Mouse (Mus musculus): ENCODE data around the gene Metrn. TPM values are rescaled to one million over a fixed set of nuclear protein-coding genes. Genes with fewer than 3 reads are reported as not detected.
"Not testable (repeated sequence)": the region's sequence is repeated elsewhere in the genome, so short reads cannot be mapped to it uniquely, and the experiment has no call there.

The Metrn gene
- total RNA-seq, 2 experiments from 2014 or later = 40.4 to 41.0 TPM

DNA sequence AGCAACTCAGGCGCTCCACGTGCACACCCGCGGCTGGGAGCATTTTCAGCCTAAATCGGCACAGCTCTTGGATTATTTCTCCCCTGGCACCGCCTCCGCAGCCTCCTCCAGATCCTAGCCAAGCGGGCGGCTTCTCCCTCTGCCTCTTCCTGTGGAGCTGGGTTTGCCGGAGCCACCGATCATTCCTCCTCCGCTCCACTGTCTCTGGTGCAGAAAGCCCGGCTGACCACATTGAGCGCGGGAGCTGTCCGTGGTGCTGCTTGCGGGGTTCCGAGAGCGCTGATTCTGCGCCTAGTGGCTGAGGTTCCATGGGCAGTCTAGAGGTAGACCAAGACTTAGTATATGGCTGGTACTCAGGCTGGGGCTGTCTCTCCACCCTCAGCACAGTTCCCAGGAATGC, 16.5 kb upstream of the Metrn start:
- peak; percentile 54 for TF ChIP-seq CTCF (IDR thresholded peaks at IDR 0.05)
- intact Hi-C loops (cut with DNase I) = no loop called here
- Histone ChIP-seq H3K4me3 (no peak overlapping the region), H3K27ac (no peak overlapping the region)
- peak; percentile 84 for DNase-seq

DNA sequence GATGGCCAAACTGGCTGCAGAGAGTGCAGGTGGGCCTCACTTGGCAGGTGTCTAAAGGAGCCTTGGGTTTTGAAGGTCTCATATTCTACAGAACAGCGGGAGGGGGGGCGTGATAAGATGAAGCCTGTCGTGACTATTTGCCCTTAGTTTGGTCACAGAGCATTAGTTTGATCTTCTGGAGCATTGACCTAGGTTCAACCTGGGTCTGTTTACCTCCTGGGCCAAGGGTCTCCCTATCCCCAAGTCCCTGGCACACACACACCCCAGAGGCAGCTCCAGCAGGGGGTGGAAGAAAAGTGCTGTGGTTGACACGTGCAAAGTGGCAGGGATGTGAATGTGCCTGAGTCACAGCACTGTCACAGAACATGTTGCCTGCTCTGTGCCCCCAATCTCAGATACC, 14.0 kb upstream of the Metrn start:
- H3K4me3 ChIP-seq = no peak overlapping the region
- no peak for DNase-seq
- TF ChIP-seq CTCF (IDR thresholded peaks at IDR 0.05) = no peak

DNA sequence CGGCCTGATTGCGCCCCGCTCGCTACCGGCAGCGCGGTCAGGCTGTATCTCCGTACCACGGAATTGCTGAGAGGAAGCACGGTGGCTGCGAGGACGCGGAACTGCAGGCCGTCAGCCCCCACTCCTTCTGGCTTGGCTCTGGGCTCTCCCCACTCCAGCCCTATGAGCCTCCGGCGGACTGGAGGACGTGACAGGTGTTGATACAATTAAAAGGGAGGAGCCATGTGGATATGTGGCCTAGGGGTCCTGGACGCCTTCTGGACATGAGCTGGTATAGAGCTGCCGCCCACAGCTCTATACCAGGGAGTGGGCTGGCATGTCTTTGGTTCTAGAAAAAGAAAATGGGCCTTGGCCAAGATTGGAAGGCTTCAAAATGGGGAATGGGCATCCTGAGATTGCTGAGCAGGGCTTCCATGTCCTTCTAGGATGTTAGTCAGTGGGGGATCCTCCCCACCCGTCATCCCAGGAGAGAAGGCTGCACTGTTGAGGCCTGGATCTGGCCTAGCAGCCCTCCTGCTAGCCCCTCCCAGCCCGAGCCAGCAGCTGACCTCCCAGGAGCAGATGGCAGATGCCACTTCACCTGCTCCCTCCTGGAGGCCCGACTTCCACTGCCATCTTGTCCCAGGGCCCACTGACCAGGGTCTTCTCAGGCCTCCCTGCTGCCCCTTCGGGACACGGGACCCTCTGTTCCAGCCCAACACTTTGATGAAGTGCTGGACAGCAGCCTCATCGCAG, 12.8 kb upstream of the Metrn start:
- Histone ChIP-seq H3K27ac (peak overlapping the region; percentile 24; the same call in 1 of the 2 replicates), H3K4me3 (peak overlapping the region; percentile 82)
- no peak for TF ChIP-seq CTCF (IDR thresholded peaks at IDR 0.05)
- DNase-seq = no peak
- intact Hi-C loops (cut with DNase I) = no loop called here

More for the DNA sequence above, 14.0 kb upstream of the Metrn start:
- H3K27ac ChIP-seq = no peak overlapping the region
- intact Hi-C loops (cut with DNase I) = no loop called here

DNA sequence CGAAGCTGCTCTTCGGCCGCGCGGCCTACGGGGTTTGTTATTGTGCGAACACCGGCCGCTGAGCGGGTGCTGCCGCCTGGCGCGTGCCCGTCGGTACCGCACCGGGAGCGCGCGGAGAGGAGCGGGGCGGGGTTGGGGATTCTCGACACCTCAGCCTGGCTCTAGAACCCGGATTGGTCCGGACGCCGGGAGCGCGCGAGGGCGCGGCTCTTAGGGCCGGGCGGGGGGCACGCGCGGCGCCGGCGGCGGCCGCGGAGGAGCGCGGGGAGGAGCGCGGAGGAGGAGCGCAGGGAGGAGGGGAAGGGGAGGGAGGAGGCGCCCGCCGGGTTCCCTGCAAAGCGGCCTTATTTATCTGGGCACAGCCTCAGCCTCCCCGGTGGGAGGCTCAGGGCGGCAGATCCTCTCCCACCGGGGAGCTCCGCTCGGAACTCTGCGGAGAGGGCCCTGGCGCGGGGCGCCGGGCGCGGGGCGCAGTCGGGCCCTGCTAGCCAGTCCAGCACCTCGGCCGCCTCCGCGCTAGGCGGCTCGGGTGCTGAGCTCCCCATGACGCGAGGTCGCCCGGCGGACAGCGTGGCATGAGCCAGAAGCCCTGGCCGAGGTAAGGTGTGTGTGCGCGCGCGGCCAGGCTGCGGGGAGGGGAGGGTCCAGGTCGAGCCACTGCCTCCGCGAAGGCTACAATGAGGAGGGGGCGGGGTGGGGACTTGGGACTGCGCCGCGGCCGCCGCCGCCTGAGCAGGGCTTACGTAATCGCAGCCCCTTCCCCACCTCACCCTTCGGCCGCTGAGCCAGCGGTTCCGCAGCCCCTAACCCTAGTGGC, 12.1 kb upstream of the Metrn start, which contains the start of gene Fbxl16:
Fbxl16 (plus strand) TSS at position 297 of the 817 bp plus-strand sequence.
- intact Hi-C loops (cut with DNase I) = no loop called here
- DNase-seq = peak; percentile 83
- peak within 1 kb of the TSS; percentile 24; the same call in 1 of the 2 replicates for H3K27ac ChIP-seq
- TF ChIP-seq CTCF (IDR thresholded peaks at IDR 0.05) = peak; percentile 51
- H3K4me3 ChIP-seq = peak within 1 kb of the TSS; percentile 82

DNA sequence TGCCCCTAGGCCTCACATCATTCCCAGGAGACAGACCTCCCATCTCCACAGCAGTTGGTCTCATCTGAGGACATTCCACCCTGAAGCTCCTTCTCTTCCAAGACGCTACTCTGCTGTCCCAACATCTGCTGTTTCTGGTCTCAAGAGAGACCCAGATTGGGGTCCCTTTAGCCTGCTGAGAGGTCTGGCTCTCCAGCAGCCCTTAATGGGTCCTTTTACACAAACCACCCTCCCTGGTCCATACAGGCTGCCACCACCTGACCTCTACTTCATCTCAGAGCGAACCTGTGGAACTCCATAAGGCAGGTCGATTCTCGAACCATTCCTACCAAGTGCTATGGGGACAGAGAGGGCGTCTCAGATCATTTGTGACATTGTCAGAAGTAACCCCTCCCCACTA, 11.1 kb upstream of the Metrn start:
- Histone ChIP-seq H3K4me3 (peak overlapping the region; percentile 82; the same call in 1 of the 2 replicates), H3K27ac (no peak overlapping the region)
- intact Hi-C loops (cut with DNase I) = no loop called here
- no peak for TF ChIP-seq CTCF (IDR thresholded peaks at IDR 0.05)
- DNase-seq = no peak

DNA sequence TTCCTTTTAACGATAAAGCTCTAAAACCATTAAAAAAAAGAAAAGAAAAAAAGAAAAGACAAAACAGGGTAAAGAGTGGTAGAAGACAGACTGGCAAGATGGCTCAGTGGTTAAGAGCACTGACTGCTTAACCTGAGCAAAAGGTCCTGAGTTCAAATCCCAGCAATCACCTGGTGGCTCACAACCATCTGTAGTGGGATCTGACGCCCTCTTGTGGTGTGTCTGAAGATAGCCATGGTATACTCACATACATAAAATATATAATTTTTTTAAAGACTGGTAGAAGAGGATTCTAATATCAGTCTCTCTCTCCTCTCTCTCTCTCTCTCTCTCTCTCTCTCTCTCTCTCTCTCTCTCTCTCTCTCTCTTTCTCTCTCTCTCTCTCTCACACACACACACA, 10.5 kb upstream of the Metrn start:
- H3K4me3 ChIP-seq; intact Hi-C loops (cut with DNase I); DNase-seq: not testable (repeated sequence)

DNA sequence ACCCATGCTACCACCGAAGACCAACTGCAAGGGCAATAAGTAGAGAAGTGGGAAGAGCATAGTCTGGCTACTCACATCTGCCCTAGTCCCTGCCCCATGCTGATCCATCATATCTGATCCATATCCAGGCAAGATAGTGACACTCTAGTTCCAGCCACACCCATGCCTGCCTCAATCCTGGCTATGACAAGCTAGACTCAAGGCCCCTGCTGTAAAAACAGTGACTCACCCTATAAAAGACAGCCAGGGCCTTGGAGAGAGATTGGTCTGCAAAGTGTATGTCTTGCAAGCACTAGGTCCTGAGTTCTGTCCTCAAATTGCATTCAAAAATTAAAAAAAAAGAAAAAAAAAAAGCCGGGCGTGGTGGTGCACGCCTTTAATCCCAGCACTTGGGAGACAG, 9.6 kb upstream of the Metrn start:
- TF ChIP-seq CTCF (IDR thresholded peaks at IDR 0.05) = no peak
- intact Hi-C loops (cut with DNase I) = no loop called here
- no peak overlapping the region for H3K27ac ChIP-seq
- no peak for DNase-seq
- H3K4me3 ChIP-seq = no peak overlapping the region

More for the DNA sequence above, 10.5 kb upstream of the Metrn start:
- not testable (repeated sequence) for H3K27ac ChIP-seq

DNA sequence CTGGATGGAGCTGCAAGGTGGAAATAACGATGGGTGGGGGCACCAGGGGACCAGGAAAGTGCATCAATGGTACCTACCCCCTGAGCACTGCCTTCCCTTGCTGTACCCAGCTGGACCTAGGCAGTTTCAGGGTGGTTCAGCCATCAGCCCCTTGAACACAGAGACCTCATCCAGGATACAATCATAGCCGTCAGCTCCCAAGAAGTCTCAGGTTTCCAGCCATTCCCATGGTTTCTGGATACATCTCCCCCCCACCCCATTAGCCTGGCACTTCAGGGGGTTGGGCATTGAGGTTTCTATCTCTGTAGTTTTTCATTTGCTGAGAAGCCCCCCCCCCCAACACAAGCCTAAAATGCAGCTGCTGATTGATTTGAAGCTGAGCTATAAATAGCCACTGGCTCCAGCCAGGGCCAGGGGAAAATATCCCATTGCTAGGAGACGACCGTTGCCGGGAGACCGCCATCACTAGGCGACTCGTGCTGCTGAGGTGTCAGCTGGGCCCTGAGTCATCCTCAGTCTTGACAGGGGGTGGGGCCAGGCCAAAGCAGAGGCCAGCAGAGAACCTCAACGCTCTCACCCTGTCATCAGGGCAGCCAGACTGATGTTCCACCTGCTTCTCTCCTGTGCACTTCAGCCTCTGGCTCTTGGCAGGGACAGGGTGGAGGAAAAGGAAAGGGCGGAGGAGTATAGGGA, 6.0 kb upstream of the Metrn start:
- Histone ChIP-seq H3K4me3 (no peak overlapping the region), H3K27ac (no peak overlapping the region)
- intact Hi-C loops (cut with DNase I) = no loop called here
- TF ChIP-seq CTCF (IDR thresholded peaks at IDR 0.05) = no peak
- peak; percentile 65 for DNase-seq

DNA sequence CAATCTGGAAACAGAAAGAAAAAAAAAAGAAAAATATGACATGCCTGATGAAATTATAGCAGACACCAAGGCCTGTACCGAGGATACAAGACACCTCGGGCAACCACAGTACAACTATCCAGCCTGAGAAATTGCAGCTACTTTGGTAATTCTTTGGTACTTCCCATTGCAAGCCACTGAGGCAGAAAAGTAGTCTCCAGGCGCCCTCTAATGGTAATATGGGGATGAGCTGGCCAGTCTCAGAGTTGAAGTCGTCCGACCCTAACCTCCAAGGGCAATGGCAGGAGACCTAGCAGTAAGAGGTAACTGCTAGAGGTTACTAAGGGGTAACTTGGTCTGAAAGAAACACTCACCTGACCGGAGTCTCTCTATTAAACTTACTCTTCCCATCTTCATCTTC, 4.1 kb upstream of the Metrn start:
- no peak overlapping the region for H3K4me3 ChIP-seq
- no peak overlapping the region for H3K27ac ChIP-seq
- peak; percentile 68 for DNase-seq
- intact Hi-C loops (cut with DNase I) = loop anchor here (1.0 to 2.0 kb wide), 2 partner anchors 28 to 68 kb away; partner anchors contain the start of gene Narfl
- peak; percentile 97 for TF ChIP-seq CTCF (IDR thresholded peaks at IDR 0.05)

DNA sequence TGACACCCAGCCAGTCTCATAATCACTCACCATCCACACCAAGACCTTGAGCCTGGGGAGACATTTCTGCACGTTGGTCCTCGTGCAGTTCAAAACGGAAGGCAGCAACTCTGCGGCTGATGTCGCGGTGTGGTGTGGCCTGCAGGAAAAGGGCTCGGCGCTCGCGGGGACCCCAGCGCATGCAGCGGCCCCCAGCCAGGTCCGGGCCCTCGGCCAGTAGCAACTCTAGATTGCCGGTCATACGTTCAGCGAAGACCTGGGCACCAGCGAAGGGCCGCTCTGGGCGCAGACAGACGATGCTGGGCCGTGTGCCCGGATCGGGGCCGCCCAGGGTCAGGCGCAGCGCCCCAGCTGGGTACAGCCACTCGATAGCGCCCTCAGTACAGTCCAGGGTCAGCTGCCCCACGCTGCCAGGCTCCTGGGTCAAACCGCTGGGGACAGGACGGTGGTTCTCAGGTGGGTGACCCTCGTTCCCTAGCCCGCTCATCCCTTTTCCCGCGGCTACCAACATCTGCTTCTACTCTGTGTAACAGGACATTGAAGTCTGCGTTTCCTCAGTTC, 645 bp downstream of the Metrn start:
- DNase-seq = peak; percentile 85
- intact Hi-C loops (cut with DNase I) = loop anchor here (10.0 kb wide), 1 partner anchor 221 kb away; the partner anchor contains the start of genes Lmf1 and Sox8
- Histone ChIP-seq H3K27ac (peak overlapping the region; percentile 87), H3K4me3 (peak overlapping the region; percentile 83)
- TF ChIP-seq CTCF (IDR thresholded peaks at IDR 0.05) = peak; percentile 3; the same call in 1 of the 2 replicates

DNA sequence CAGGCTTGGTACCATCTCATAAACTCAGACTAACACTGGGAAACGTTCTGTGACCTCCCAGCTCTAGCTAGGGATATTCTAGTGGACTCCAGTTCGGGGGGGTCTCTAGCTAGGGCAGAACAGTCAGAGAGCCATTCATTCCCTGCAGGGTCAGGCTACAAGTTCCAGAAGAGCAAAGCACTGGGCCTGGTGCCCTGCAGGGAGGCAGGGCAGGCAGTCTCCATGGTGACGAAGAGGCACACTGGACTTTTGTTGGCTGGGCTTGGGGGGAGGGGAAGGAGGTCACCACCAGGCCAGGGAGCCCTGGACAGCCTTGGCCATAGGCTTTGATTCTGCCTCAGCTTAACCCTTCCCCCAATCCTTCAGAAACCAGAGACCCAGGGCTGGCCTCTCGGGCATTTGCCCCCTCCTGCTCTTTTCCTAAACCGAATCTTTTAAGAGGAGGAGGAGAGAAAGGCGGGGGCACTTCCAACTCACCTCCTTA, 1.3 kb downstream of the Metrn start, which contains the start of gene AC134908.4:
AC134908.4 (minus strand) TSS at position 51 of the 484 bp plus-strand sequence.
- DNase-seq = no peak
- H3K4me3 ChIP-seq = peak within 1 kb of the TSS; percentile 83
- intact Hi-C loops (cut with DNase I) = loop anchor here (10.0 kb wide), 1 partner anchor 221 kb away; the partner anchor contains the start of genes Lmf1 and Sox8
- no peak for TF ChIP-seq CTCF (IDR thresholded peaks at IDR 0.05)
- peak within 1 kb of the TSS; percentile 87 for H3K27ac ChIP-seq

DNA sequence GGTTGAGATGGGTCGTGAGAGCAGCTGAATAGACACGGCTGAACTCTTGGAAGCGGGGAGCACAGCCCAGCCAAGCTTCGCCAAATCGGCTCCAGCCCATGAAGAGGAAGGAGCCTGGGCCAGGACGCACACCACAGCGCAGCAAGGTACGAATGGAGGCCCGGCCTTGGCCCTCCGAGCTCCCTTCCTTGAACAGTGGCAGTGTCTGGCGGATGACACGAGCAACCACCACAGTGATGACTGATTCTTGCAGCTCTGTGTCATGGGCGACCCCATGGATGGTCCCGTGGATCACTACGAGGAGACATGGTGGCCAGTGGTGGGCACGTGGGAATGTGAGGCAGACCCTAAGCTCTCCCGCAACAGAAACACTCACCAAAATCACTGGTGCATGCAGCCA, 1.9 kb downstream of the Metrn start:
- intact Hi-C loops (cut with DNase I) = loop anchor here (10.0 kb wide), 1 partner anchor 220 kb away; the partner anchor contains the start of genes Lmf1 and Sox8
- TF ChIP-seq CTCF (IDR thresholded peaks at IDR 0.05) = no peak
- Histone ChIP-seq H3K27ac (no peak overlapping the region), H3K4me3 (0 out of 2 replicates have a peak overlapping the region, but pooled peaks have one; percentile 12)
- no peak for DNase-seq

All from gastrocnemius, adult 2 months (tissue).